Mouse (Mus musculus) lung, postnatal 0 days (tissue): Measurements from ENCODE around the gene Rps10.

Experiments
- CTCF ChIP-seq: IDR thresholded peaks from 2 replicates; pipeline ENCODE4 v1.5.1; 2016; ENCODE audit warnings: antibody characterized with exemption, mild to moderate bottlenecking
- EP300 ChIP-seq: IDR thresholded peaks from 2 replicates; pipeline ENCODE4 v1.6.1; 2016; ENCODE audit warnings: antibody characterized with exemption, mild to moderate bottlenecking, control low read depth

DNA sequence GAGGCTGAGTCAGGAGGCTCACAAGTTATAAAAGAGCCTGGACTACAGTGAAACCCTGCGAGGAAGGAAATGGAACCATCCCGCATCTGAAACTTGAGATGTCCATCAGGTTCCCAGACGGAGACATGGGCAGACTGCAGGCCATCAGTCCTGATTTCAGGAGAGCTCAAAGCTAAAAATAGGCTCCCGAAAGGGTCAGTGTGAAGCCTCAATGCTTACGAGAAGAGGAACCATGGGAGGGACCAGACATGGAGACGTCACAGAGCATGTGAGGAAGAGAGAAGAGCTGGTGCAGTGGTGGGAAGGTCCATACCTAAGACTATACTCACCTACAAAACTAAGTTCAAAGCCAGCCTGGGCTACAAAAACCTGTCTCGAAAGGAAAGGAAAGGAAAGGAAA, 21.1 kb downstream of the Rps10 start:
- TF ChIP-seq CTCF (no peak), EP300 (no peak)
